Mouse (Mus musculus): ENCODE data around the gene Srebf2.

The Srebf2 gene

GRCm38 (mm10) chr15:82209295-82210050, 62.5 kb downstream of the Srebf2 start:
- DNase-seq: no peak

- no peak for DNase-seq
These were observed 63.8 kb downstream of the Srebf2 start for GRCm38 (mm10) chr15:82210801-82211200.

- no peak for DNase-seq
These were observed 64.3 kb downstream of the Srebf2 start for GRCm38 (mm10) chr15:82211281-82211680.

- no peak for DNase-seq
These were observed 65.2 kb downstream of the Srebf2 start for GRCm38 (mm10) chr15:82211911-82212751.

GRCm38 (mm10) chr15:82212752-82213063, 65.7 kb downstream of the Srebf2 start, which contains the start of gene Shisa8:
Gene Shisa8, minus strand, starts transcription at chr15:82212815.
- DNase-seq: no peak

GRCm38 (mm10) chr15:82213222-82213621, 66.2 kb downstream of the Srebf2 start:
- DNase-seq: no peak

- no peak for DNase-seq
These were observed 68.5 kb downstream of the Srebf2 start for GRCm38 (mm10) chr15:82215332-82216046.

- DNase-seq: no peak
These were observed 69.3 kb downstream of the Srebf2 start for GRCm38 (mm10) chr15:82216142-82216827.

- no peak for DNase-seq
These were observed 70.1 kb downstream of the Srebf2 start for GRCm38 (mm10) chr15:82217039-82217438.

- DNase-seq: no peak
These were observed 71.0 kb downstream of the Srebf2 start for GRCm38 (mm10) chr15:82217980-82218379.

GRCm38 (mm10) chr15:82218778-82219666, 72.0 kb downstream of the Srebf2 start:
- DNase-seq: no peak

- DNase-seq: no peak
These were observed 73.2 kb downstream of the Srebf2 start for GRCm38 (mm10) chr15:82220003-82220675.

GRCm38 (mm10) chr15:82221104-82221860, 74.3 kb downstream of the Srebf2 start:
- DNase-seq: no peak

GRCm38 (mm10) chr15:82223251-82223650, 76.3 kb downstream of the Srebf2 start:
- DNase-seq: no peak

- DNase-seq: no peak
These were observed 76.9 kb downstream of the Srebf2 start, which contains the start of gene Tnfrsf13c for GRCm38 (mm10) chr15:82223657-82224601. Gene Tnfrsf13c, minus strand, starts transcription at chr15:82224369.

- no peak for DNase-seq
These were observed 77.7 kb downstream of the Srebf2 start for GRCm38 (mm10) chr15:82224602-82225215.

- DNase-seq: no peak
These were observed 78.8 kb downstream of the Srebf2 start for GRCm38 (mm10) chr15:82225769-82226168.

GRCm38 (mm10) chr15:82229542-82230045, 82.6 kb downstream of the Srebf2 start:
- DNase-seq: no peak

All from layer of hippocampus, adult 9-11 months (tissue).